Mouse (Mus musculus) embryonic fibroblast, embryonic 13.5 days (primary cell): ENCODE measurements around the gene Gm21188. TPM values are rescaled to one million over a fixed set of nuclear protein-coding genes. Genes with fewer than 3 reads are reported as not detected.
A peak's percentile ranks its signal among the peaks of the same experiment; 100 is the strongest.
"Not testable (repeated sequence)": the region's sequence is repeated elsewhere in the genome, so short reads cannot be mapped to it uniquely, and the experiment has no call there.

Source experiments
- H3K27ac ChIP-seq: 2 replicates; pipeline ENCODE4 v1.5.1; 2012; ENCODE audit warnings: low read length, control low read depth, inconsistent platforms; ENCODE audit not compliant: insufficient read depth
- H3K4me1 ChIP-seq: 2 replicates; pipeline ENCODE4 v1.6.1; 2011; ENCODE audit warnings: low read length; ENCODE audit not compliant: control insufficient read depth, insufficient read depth
- H3K4me3 ChIP-seq: 2 replicates; pipeline ENCODE4 v1.5.1; 2011; ENCODE audit warnings: mild to moderate bottlenecking, control low read depth, low read length; ENCODE audit not compliant: insufficient read depth
- polyA plus RNA-seq: library from polyadenylated mRNA; stranded (reverse); fragments of >200 nt; gene quantifications from 2 replicates; pipeline ENCODE4 v1.2.4, GENCODE M21; 2011; ENCODE audit warnings: low read depth; ENCODE audit not compliant: missing spikeins, insufficient read length

The Gm21188 gene
- not detected in 2 replicates for polyA plus RNA-seq

GRCm38 (mm10) chr13:120052085-120052484 is at the start of gene Gm21188:
Gene Gm21188 (minus strand): TSS chr13:120052194.
- not testable (repeated sequence) for H3K4me1 ChIP-seq, H3K4me3 ChIP-seq, H3K27ac ChIP-seq

- H3K4me1 ChIP-seq, H3K4me3 ChIP-seq, H3K27ac ChIP-seq: not testable (repeated sequence)
Observed at GRCm38 (mm10) chr13:120099327-120099726, 47.3 kb upstream of the Gm21188 start.

- H3K27ac ChIP-seq, H3K4me1 ChIP-seq, H3K4me3 ChIP-seq: not testable (repeated sequence)
Observed at GRCm38 (mm10) chr13:120096938-120097256, 44.9 kb upstream of the Gm21188 start.

GRCm38 (mm10) chr13:120096241-120096937 is 44.4 kb upstream of the Gm21188 start:
- H3K4me3 ChIP-seq: peak overlapping the region; percentile 34
- H3K27ac ChIP-seq, H3K4me1 ChIP-seq: not testable (repeated sequence)

GRCm38 (mm10) chr13:120092950-120093349 is 41.0 kb upstream of the Gm21188 start:
- not testable (repeated sequence) for H3K27ac ChIP-seq, H3K4me1 ChIP-seq, H3K4me3 ChIP-seq

- not testable (repeated sequence) for H3K4me1 ChIP-seq, H3K4me3 ChIP-seq, H3K27ac ChIP-seq
Observed at GRCm38 (mm10) chr13:120079644-120080043, 27.6 kb upstream of the Gm21188 start.

- H3K27ac ChIP-seq, H3K4me3 ChIP-seq, H3K4me1 ChIP-seq: not testable (repeated sequence)
Observed at GRCm38 (mm10) chr13:120070878-120071277, 18.9 kb upstream of the Gm21188 start.

GRCm38 (mm10) chr13:120070012-120070598 is 18.1 kb upstream of the Gm21188 start:
- H3K4me3 ChIP-seq, H3K27ac ChIP-seq, H3K4me1 ChIP-seq: not testable (repeated sequence)

- not testable (repeated sequence) for H3K4me3 ChIP-seq, H3K27ac ChIP-seq
Observed at GRCm38 (mm10) chr13:120063439-120064089, 11.6 kb upstream of the Gm21188 start.

GRCm38 (mm10) chr13:120062903-120063302 is 10.9 kb upstream of the Gm21188 start:
- H3K27ac ChIP-seq, H3K4me1 ChIP-seq, H3K4me3 ChIP-seq: not testable (repeated sequence)

More at GRCm38 (mm10) chr13:120063439-120064089, 11.6 kb upstream of the Gm21188 start:
- not testable (repeated sequence) for H3K4me1 ChIP-seq

GRCm38 (mm10) chr13:120048608-120049007 is 3.4 kb downstream of the Gm21188 start:
- not testable (repeated sequence) for H3K4me1 ChIP-seq, H3K4me3 ChIP-seq

GRCm38 (mm10) chr13:120048186-120048585 is 3.8 kb downstream of the Gm21188 start:
- not testable (repeated sequence) for H3K27ac ChIP-seq, H3K4me3 ChIP-seq, H3K4me1 ChIP-seq

More at GRCm38 (mm10) chr13:120048608-120049007, 3.4 kb downstream of the Gm21188 start:
- not testable (repeated sequence) for H3K27ac ChIP-seq

GRCm38 (mm10) chr13:120046422-120047209 is 5.4 kb downstream of the Gm21188 start:
- not testable (repeated sequence) for H3K27ac ChIP-seq, H3K4me3 ChIP-seq, H3K4me1 ChIP-seq

- H3K27ac ChIP-seq, H3K4me1 ChIP-seq, H3K4me3 ChIP-seq: not testable (repeated sequence)
Observed at GRCm38 (mm10) chr13:120041145-120041544, 10.8 kb downstream of the Gm21188 start.

- not testable (repeated sequence) for H3K27ac ChIP-seq, H3K4me1 ChIP-seq, H3K4me3 ChIP-seq
Observed at GRCm38 (mm10) chr13:120037881-120038280, 14.1 kb downstream of the Gm21188 start.
